Mouse (Mus musculus) testis, postnatal 14 days (tissue): Measurements from ENCODE around the gene Alyref.

Experiments used
- DNase-seq: peaks from one replicate; pipeline ENCODE4 v3.0.0; 2021; ENCODE audit warnings: low spot score

The Alyref gene

GRCm38 (mm10) chr11:120625152-120625775 is 27.1 kb upstream of the Alyref start, which contains the start of gene Sirt7:
Gene Sirt7, minus strand, starts transcription at chr11:120625240.
- no peak for DNase-seq

DNA sequence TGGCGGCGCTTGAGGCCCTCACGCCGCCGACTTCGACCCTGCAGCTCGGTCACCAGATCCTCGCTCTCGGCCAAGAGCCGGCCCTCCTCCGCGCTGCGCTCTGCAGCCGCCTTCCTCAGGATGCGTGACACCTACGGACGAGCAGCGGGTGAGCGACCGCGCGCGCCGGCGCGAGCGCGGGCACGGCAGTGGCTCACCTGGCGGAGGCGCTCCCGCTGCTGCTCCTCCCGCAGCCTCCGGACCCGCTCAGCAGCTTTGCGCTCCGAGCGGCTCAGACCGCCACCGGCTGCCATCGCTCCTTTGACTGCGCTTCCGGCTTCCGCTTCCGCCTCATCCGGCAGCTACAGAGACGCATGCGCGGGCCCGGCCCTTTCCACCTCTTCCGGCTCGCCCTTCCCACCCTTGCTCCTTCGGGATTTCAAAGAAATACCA is 26.5 kb upstream of the Alyref start:
- peak; percentile 84 for DNase-seq

DNA sequence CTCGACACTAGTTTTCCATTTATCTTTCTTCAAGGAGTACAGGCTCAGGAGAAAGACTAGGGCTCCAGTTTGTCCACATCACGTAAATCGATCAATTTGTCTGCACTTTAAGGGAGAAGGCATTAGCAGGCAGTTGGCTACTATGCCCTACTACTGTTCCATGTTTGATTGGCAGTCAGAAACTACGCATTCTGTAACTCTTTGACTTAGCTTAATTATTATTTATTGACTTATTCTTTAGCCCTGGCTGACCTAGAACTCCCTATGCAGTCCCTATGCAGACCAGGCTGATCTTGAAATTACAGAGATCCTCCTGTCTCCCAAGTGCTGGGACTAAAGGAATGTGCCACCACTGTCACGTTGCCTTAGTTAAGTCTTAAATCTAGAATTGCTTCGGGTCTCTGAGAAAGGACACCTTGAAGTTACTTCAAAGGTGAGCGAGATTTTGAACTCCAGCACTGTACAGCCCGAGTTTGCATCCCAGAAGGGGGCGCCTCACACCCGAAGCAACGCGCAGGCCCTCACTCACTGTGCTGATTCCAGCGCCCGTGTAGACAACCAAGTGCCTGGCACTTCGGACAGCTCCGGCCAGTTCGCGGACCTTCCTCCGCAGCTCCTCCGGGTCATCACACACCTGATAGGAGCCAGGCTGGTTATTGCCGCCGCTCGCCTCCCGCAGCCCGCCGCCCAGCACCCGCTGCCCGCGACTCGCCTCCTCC is 26.0 kb upstream of the Alyref start:
- DNase-seq = peak; percentile 70

GRCm38 (mm10) chr11:120622805-120623204 is 24.6 kb upstream of the Alyref start:
- no peak for DNase-seq

DNA sequence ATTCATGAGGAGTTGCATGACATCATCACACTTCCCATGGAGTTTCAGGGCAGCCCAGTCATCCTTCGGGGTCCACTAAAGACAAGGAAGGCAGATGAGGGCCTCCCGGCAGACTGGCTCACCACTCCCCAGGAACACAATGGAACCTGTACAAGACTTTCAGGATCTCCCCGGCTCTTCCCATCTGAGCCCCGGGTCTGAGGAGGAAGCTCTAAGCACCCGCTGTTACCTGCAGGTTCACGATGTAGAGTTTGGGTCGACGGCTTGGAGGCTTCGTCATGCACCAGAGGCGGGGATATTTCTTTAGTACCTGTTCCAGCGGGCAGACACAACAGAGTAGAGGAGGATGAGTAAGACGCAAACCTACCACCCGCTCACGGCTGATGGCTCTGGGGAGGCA is 22.0 kb upstream of the Alyref start:
- no peak for DNase-seq

GRCm38 (mm10) chr11:120618619-120619535 is 20.7 kb upstream of the Alyref start:
- no peak for DNase-seq

- DNase-seq = peak; percentile 91
These were observed 19.5 kb upstream of the Alyref start, which contains the start of gene Pcyt2 for GRCm38 (mm10) chr11:120617519-120618112. Gene Pcyt2, minus strand, starts transcription at chr11:120617936.

GRCm38 (mm10) chr11:120616617-120617294 is 18.6 kb upstream of the Alyref start:
- no peak for DNase-seq

- no peak for DNase-seq
These were observed 17.5 kb upstream of the Alyref start for GRCm38 (mm10) chr11:120615606-120616203.

DNA sequence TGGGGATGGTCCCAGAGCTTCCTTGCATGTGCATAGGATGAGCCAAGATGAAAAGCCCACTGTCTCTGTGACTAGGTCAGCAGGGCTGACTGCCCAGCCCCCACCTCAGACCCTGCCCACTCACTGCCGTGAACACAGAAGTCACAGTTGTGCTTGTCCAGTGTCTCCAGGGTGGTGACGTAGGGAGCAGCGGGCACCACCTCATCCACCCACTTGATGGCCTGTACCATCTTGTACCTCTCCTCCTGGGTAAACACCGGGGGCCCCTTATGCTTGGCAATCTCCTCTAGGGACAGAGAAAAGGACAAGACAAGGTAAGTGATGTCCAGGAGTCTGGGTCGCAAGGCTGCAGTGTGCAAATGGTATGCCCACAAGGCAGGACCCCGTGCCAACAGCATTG is 17.0 kb upstream of the Alyref start:
- no peak for DNase-seq

- no peak for DNase-seq
These were observed 15.8 kb upstream of the Alyref start for GRCm38 (mm10) chr11:120613976-120614375.

DNA sequence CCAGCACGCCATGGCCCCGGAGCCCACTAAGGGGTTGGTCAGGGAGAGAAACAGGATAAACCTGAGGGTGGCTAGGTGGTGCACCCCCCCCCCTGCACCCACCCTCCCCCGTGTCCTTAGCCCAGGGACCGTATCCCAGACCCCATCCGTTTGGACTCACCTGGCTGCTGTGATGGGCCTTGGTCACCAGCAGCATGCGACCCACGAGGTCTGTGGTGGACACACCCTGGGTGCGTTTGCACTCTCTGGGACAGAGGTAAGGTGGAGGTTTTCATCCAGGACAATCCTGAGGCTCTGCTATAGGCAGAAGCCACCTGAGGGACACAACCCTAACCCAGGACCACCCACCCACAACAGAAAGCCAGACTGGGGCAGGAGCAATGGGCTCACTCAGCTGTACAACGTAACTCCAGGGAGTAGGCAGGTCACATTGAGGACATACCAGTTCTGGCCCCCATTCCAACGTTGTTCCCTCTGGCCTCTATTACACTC is 15.4 kb upstream of the Alyref start:
- no peak for DNase-seq

DNA sequence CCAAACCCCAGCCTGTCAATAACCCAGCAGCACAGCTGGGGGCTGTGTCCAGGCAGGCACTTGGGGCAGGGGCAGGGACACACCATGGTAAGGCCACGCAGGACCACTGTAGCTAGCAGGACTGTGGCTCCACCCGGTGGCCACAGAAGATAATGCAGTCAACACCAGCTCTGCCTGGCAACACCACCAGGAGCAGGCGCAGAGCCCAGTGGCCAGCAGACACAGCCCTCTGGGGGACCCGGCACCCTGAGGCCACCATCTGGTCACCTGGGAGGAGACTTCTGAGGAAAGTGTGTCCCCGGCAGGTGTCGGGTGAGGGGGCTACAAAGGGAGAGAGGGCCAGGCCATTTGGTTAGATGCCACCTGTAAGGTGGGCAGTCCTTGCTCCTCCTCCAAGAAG is 14.6 kb upstream of the Alyref start:
- no peak for DNase-seq

DNA sequence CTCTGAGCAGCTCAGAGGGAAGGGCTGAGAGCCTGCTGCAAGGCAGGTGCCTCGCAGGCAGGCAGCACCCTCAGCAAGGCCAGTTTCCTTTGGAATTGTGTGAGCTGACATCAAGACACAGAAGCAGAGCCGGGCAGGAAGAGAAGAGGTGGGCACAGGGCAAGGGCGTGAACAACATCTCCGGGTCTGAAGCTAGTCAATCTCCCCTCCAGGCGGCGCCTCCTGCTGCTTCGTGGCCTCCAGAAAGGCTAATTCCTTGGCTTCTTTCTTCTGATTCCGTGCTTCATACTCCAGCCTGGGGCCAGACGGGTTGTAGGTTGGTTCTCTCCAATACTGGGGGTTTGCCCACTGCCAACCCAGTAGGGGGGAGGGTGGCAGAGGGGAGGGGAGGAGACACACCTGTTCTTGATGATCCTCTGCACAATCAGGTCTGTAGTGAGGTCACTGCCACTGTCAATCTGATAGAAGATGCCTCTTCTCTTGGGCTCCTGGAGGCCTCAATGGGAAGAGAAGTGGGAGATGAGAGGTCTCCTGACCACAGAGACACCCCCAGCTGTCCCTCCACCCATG is 12.4 kb upstream of the Alyref start:
- DNase-seq = no peak

DNA sequence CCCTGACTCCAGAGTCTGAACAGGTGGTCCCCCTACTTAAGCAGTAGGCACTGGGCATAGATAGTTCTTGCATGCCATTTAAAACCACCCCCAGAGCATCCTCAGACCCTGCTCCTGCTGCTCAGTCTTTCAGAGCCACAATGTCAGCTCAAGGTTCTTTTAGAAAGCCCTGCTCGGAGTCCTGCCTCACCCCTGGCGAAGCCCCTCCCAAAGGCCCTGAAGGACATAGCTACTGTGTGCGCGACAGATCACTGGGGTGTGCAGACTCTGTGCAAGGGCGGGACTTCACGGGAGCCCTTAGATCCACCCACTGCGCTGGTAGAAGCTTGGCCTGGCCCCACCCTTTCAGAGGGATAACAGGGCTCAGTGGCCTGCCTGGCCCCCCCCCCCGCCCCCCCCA is 11.1 kb upstream of the Alyref start:
- DNase-seq = no peak

DNA sequence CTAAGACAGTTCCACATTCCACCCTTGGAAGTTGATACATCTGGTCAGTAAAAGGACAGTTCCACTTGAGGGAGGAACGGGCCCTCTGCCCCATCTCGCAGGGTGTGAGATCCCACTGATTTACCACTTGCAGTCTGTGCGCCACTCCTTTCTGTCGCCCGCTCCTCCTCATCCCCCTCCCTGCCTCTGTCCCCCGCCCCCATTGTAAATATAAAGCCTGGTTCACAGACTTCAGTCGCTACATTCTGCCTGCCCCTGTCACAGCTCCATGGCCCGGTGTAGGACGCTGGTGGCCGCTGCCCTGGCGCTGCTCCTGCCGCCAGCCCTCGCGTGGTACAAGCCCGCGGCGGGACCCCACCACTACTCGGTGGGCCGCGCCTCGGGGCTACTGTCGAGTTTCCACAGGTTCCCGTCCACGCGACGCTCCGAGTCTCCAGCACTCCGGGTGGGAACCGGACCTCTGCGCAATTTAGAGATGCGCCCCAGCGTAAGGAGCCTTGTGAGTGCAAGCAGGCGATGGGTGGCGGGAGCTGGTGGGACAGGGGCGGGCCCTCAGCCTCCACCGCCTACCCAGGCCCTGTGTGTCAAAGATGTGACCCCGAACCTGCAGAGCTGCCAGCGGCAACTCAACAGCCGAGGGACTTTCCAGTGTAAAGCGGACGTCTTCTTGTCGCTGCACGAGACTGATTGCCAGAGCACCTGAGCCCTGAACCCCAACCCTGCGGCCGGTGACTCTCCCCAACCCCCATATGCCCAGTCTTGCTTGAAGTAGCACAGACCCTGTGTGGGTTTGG is 10.3 kb upstream of the Alyref start, which contains the start of gene Npb:
Npb (plus strand) TSS at position 237 of the 794 bp plus-strand sequence.
- no peak for DNase-seq

DNA sequence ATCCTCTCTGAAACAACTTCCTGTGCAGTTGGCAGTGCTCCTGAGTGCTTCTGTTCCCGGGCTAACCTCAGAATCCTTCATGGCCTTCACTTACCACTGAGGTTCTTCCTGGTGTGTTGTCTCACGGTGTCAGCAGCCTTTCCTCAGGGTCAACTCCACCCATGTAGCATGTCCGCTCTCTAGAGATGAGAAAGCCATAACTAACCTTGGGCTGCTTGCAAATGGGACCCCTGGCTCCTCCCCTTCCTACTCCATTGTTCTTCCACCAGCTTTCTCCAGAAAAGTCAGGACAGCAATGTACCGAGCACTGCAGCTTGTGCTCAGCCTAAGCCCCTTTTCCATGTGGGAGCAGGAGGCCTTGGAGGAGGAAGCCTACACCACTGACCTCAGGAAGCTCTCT is 8.6 kb upstream of the Alyref start:
- no peak for DNase-seq

GRCm38 (mm10) chr11:120605667-120606066 is 7.5 kb upstream of the Alyref start:
- DNase-seq = no peak

GRCm38 (mm10) chr11:120603545-120603944 is 5.4 kb upstream of the Alyref start:
- DNase-seq = no peak

DNA sequence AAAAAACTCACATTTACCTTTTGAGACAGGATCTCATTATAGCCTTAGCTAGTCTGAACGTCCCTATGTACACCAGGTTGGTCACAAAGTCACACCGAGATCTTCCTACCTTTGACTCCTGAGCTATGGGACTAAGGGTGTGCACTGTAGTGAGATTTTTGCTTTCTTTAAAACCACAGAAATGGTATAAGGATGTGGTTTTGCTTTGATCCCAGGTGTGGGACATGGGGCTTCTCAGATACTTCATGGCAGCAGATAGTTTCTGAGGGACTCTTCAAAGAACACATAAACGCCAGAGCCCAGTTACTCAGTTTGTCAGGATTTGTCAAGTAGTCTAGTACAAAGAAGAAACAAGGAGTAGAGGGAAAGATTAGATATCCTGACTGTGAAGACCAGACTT is 2.6 kb upstream of the Alyref start:
- DNase-seq = no peak
